Mouse (Mus musculus) brain, embryonic 14.5 days (tissue): ENCODE results near the gene Trim17.

ENCODE experiments used
- CTCF ChIP-seq: fragments of 200-500 bp; IDR thresholded peaks from 2 replicates; pipeline ENCODE4 v1.5.1; 2012; ENCODE audit warnings: inconsistent platforms, mild to moderate bottlenecking, moderate library complexity, borderline replicate concordance; ENCODE audit not compliant: insufficient read depth, insufficient read length; ENCODE audit errors: extremely low read depth
- POLR2A ChIP-seq: fragments of 200-500 bp; IDR thresholded peaks from 2 replicates; pipeline ENCODE4 v1.6.1; 2012; ENCODE audit warnings: mild to moderate bottlenecking, inconsistent platforms, borderline replicate concordance; ENCODE audit not compliant: poor library complexity, insufficient read depth, insufficient read length, severe bottlenecking; ENCODE audit errors: extremely low read depth

GRCm38 (mm10) chr11:58981541-58982447 lies 27.3 kb downstream of the Trim17 start:
- peak; percentile 52; the same call in 1 of the 2 replicates for TF ChIP-seq CTCF
- no peak for TF ChIP-seq POLR2A
